Mouse (Mus musculus) right cerebral cortex, postnatal 14 days (tissue): ENCODE data around the gene Mmp25.
A peak's percentile ranks its signal among the peaks of the same experiment; 100 is the strongest.

Experiments
- DNase-seq: peaks from one replicate; pipeline ENCODE4 v3.0.0; 2022

Gene Mmp25

GRCm38 (mm10) chr17:23644613-23645495 is at the start of gene Mmp25:
Mmp25 (minus strand) TSS chr17:23645277.
- no peak for DNase-seq

GRCm38 (mm10) chr17:23694491-23694890 is 49.4 kb upstream of the Mmp25 start:
- DNase-seq: no peak

- no peak for DNase-seq
Observed at GRCm38 (mm10) chr17:23683856-23684672, 39.0 kb upstream of the Mmp25 start, which contains the start of gene Cldn9. Cldn9 (minus strand) TSS chr17:23684026.

- DNase-seq: no peak
Observed at GRCm38 (mm10) chr17:23683226-23683625, 38.1 kb upstream of the Mmp25 start.

GRCm38 (mm10) chr17:23682530-23682929 is 37.5 kb upstream of the Mmp25 start:
- no peak for DNase-seq

- no peak for DNase-seq
Observed at GRCm38 (mm10) chr17:23682092-23682491, 37.0 kb upstream of the Mmp25 start.

GRCm38 (mm10) chr17:23681086-23681485 is 36.0 kb upstream of the Mmp25 start:
- no peak for DNase-seq

- DNase-seq: no peak
Observed at GRCm38 (mm10) chr17:23680336-23680735, 35.3 kb upstream of the Mmp25 start.

- DNase-seq: no peak
Observed at GRCm38 (mm10) chr17:23679127-23679835, 34.2 kb upstream of the Mmp25 start, which contains the start of gene Cldn6. Cldn6 (plus strand) TSS chr17:23679249.

- peak; percentile 65 for DNase-seq
Observed at GRCm38 (mm10) chr17:23677236-23677679, 32.2 kb upstream of the Mmp25 start, which contains the start of gene Tnfrsf12a. Tnfrsf12a (minus strand) TSS chr17:23677468.

- DNase-seq: no peak
Observed at GRCm38 (mm10) chr17:23676473-23677031, 31.5 kb upstream of the Mmp25 start.

- DNase-seq: no peak
Observed at GRCm38 (mm10) chr17:23675564-23676281, 30.6 kb upstream of the Mmp25 start.

- DNase-seq: no peak
Observed at GRCm38 (mm10) chr17:23675127-23675526, 30.1 kb upstream of the Mmp25 start.

GRCm38 (mm10) chr17:23674271-23674952 is 29.3 kb upstream of the Mmp25 start:
- no peak for DNase-seq

- peak; percentile 91 for DNase-seq
Observed at GRCm38 (mm10) chr17:23673424-23674073, 28.5 kb upstream of the Mmp25 start, which contains the start of the genes Hcfc1r1 and Thoc6. Hcfc1r1 (plus strand) TSS chr17:23673596. Thoc6 (minus strand) TSS chr17:23673882.

GRCm38 (mm10) chr17:23672761-23673160 is 27.7 kb upstream of the Mmp25 start:
- no peak for DNase-seq

- DNase-seq: no peak
Observed at GRCm38 (mm10) chr17:23671519-23671918, 26.4 kb upstream of the Mmp25 start.

GRCm38 (mm10) chr17:23670516-23671074 is 25.5 kb upstream of the Mmp25 start:
- DNase-seq: no peak

- DNase-seq: no peak
Observed at GRCm38 (mm10) chr17:23665511-23665910, 20.4 kb upstream of the Mmp25 start.

- DNase-seq: no peak
Observed at GRCm38 (mm10) chr17:23664556-23665021, 19.5 kb upstream of the Mmp25 start.
